Mouse (Mus musculus): ENCODE data around the gene Pfn1.

- TF ChIP-seq CTCF (IDR thresholded peaks at IDR 0.05; ENCODE audit: control insufficient read depth, insufficient read depth, low read length) (no peak), POLR2A (IDR thresholded peaks at IDR 0.05; ENCODE audit: borderline replicate concordance, control insufficient read depth, low read depth, low read length) (peak; percentile 47; the same call in 1 of the 2 replicates)
Measured at GRCm38 (mm10) chr11:70647716-70648420, 6.6 kb downstream of the Pfn1 start.
